Mouse (Mus musculus) E14TG2a.4 (cell line): ENCODE results near the gene Iqch.

Experiments
- H3K27me3 ChIP-seq: 2 replicates; pipeline ENCODE4 v1.6.1; 2014; ENCODE audit warnings: low read length, control low read depth; ENCODE audit not compliant: insufficient read depth
- H3K36me3 ChIP-seq: 2 replicates; pipeline ENCODE4 v1.6.1; 2014; ENCODE audit warnings: low read length, control low read depth; ENCODE audit not compliant: insufficient read depth
- H3K4me1 ChIP-seq: replicated peaks from 2 replicates; pipeline ENCODE4 v1.6.1; 2014; ENCODE audit warnings: low read depth, low read length, control low read depth
- H3K4me3 ChIP-seq: replicated peaks from 2 replicates; pipeline ENCODE4 v1.5.1; 2014; ENCODE audit warnings: mild to moderate bottlenecking, low read length
- H3K9me3 ChIP-seq: 2 replicates; pipeline ENCODE4 v1.6.1; 2014; ENCODE audit warnings: low read length, control low read depth
- CTCF ChIP-seq: conservative IDR thresholded peaks from 2 replicates; pipeline ENCODE4 v1.5.1; 2014; ENCODE audit warnings: low read length
- NANOG ChIP-seq: IDR thresholded peaks from 2 replicates; pipeline ENCODE4 v1.6.1; 2014; ENCODE audit warnings: borderline replicate concordance, low read length, mixed read lengths
- POU5F1 ChIP-seq: IDR thresholded peaks from 2 replicates; pipeline ENCODE4 v1.6.1; 2014; ENCODE audit warnings: low read length, borderline replicate concordance

The Iqch gene

GRCm38 (mm10) chr9:63512851-63513250 is 89.4 kb downstream of the Iqch start:
- H3K27me3 ChIP-seq: no peaks in the 10 kb centered on the region
- no peaks in the 10 kb centered on the region for H3K36me3 ChIP-seq
- peaks cover 10% of the 10 kb centered on the region for H3K4me1 ChIP-seq
- H3K4me3 ChIP-seq: no peak overlapping the region
- TF ChIP-seq NANOG (no peak), CTCF (no peak), POU5F1 (no peak)
- H3K9me3 ChIP-seq: no peaks in the 10 kb centered on the region

GRCm38 (mm10) chr9:63511034-63511433 is 91.3 kb downstream of the Iqch start:
- H3K36me3 ChIP-seq: no peaks in the 10 kb centered on the region
- no peak for TF ChIP-seq NANOG
- no peak for TF ChIP-seq CTCF
- no peaks in the 10 kb centered on the region for H3K9me3 ChIP-seq
- H3K27me3 ChIP-seq: 0 out of 2 replicates have a peak, but pooled peaks cover 5% of the 10 kb centered on the region
- peaks cover 10% of the 10 kb centered on the region for H3K4me1 ChIP-seq
- no peak overlapping the region for H3K4me3 ChIP-seq

DNA sequence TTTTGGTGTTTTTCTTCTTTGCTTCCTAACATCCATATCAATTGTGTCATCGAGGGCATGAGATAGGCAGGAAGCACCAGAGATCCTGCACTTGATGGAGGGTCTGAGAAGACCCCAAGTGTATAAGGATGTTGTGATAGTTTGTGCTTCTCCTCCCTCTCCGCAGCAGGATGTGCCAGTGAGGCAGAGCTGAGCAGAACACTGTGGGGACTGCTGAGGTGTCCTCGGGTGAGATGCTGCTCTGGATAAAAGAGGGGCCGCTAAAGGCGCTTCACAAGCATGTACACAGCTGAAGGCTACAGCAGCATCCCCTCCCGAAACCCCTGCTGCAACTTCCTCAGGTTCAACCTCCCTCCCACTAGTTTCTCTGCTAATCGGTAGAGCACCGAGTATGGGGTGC is 95.2 kb downstream of the Iqch start:
- Histone ChIP-seq H3K4me3 (no peak overlapping the region), H3K27me3 (0 out of 2 replicates have a peak, but pooled peaks cover 5% of the 10 kb centered on the region), H3K9me3 (no peaks in the 10 kb centered on the region), H3K36me3 (no peaks in the 10 kb centered on the region), H3K4me1 (peaks cover 10% of the 10 kb centered on the region)
- TF ChIP-seq NANOG (no peak), POU5F1 (no peak), CTCF (no peak)

DNA sequence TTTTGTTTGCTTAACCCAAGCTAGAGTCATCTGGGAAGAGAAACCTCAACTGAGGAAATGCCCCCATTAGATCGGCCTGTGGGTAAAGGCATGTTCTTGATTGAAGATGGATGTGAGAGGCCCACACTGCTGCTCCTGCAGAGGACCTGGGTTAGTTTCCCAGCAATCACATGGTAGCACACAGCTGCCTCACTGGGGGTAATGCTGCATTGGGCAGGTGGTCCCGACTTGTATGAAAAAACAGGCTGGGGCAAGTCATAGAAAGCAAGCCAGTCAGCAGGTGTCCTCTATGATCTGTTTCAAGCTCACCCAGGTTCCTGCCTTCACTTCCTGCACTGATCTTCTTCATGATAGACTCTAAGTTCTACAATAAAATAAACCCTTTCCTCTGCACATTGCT is 98.4 kb downstream of the Iqch start:
- no peak for TF ChIP-seq POU5F1
- TF ChIP-seq NANOG: no peak
- no peak for TF ChIP-seq CTCF
- H3K27me3 ChIP-seq: 0 out of 2 replicates have a peak, but pooled peaks cover 5% of the 10 kb centered on the region
- no peaks in the 10 kb centered on the region for H3K9me3 ChIP-seq

GRCm38 (mm10) chr9:63501516-63501915 is 100.8 kb downstream of the Iqch start:
- no peak overlapping the region for H3K4me3 ChIP-seq
- no peaks in the 10 kb centered on the region for H3K9me3 ChIP-seq
- no peaks in the 10 kb centered on the region for H3K36me3 ChIP-seq
- no peaks in the 10 kb centered on the region for H3K4me1 ChIP-seq
- TF ChIP-seq CTCF: no peak
- no peak for TF ChIP-seq POU5F1
- TF ChIP-seq NANOG: no peak
- H3K27me3 ChIP-seq: no peaks in the 10 kb centered on the region

More for the DNA sequence above, 98.4 kb downstream of the Iqch start:
- Histone ChIP-seq H3K36me3 (no peaks in the 10 kb centered on the region), H3K4me3 (no peak overlapping the region), H3K4me1 (peaks cover under 1% of the 10 kb centered on the region)

DNA sequence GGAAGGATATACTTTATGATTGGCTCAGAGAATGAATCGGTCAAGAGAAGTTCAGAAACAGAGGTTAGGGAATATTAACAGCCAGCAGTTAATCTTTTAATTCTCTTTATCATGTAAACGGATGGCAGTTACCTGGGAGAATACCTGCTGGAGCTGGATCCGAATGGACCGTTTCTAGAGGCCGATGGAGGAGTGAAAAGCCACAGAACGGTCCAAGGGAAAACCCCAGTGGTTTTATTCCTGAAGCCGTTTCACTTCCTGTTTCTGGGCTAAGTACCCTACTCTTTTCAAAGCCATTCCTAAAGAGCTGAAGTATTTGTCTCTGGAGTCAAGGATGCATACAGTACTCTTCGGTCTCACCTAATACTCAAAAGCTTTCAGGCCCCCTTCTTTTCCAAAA is 102.4 kb downstream of the Iqch start:
- Histone ChIP-seq H3K4me1 (no peaks in the 10 kb centered on the region), H3K36me3 (no peaks in the 10 kb centered on the region), H3K9me3 (no peaks in the 10 kb centered on the region), H3K4me3 (no peak overlapping the region), H3K27me3 (no peaks in the 10 kb centered on the region)
- no peak for TF ChIP-seq NANOG
- TF ChIP-seq CTCF: no peak
- TF ChIP-seq POU5F1: no peak

DNA sequence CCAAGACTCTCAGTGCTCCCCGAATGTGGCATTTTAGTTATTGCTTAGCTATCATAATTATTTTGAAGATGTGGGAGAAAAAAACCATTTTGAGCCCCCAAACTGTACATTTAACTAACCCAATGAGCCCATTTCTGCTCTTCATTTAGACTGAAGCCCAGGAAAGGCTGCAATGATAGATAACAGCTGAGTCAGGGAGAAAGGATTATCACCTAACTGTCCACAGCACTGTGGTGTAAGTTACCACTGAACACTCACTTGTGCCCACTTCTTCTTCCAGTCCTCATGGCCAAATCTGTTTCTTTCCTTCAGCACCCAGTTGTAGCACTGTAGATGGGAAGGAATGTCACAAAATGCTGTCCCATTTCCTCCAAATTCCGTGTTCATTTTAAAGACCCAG is 106.5 kb downstream of the Iqch start:
- Histone ChIP-seq H3K36me3 (no peaks in the 10 kb centered on the region), H3K27me3 (no peaks in the 10 kb centered on the region), H3K4me3 (no peak overlapping the region), H3K4me1 (no peaks in the 10 kb centered on the region), H3K9me3 (no peaks in the 10 kb centered on the region)
- TF ChIP-seq NANOG (no peak), POU5F1 (no peak), CTCF (no peak)

DNA sequence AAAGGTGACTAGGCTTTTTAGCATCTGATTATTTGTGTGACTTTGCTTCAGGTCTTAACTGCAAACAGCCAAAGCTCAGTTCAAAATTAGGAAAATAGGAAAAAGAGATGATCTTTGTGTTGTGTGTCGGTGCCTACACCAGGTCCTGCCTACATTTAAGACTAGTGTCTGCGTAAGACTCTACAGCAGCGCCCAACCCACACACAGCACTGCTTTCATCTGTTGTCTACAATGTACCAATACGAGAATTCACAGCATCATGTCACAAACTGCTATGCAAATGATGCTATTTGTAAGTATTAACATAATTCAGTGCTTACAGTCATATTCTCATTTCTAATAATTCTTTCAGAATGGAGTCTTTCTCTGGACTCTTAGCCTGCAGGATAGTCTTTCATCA is 108.5 kb downstream of the Iqch start:
- H3K27me3 ChIP-seq: no peaks in the 10 kb centered on the region

GRCm38 (mm10) chr9:63492291-63492690 is 110.0 kb downstream of the Iqch start:
- H3K36me3 ChIP-seq: no peaks in the 10 kb centered on the region
- no peaks in the 10 kb centered on the region for H3K9me3 ChIP-seq
- no peaks in the 10 kb centered on the region for H3K27me3 ChIP-seq
- H3K4me1 ChIP-seq: no peaks in the 10 kb centered on the region
- TF ChIP-seq NANOG (no peak), POU5F1 (no peak), CTCF (no peak)
- no peak overlapping the region for H3K4me3 ChIP-seq

More for the DNA sequence above, 108.5 kb downstream of the Iqch start:
- Histone ChIP-seq H3K4me1 (no peaks in the 10 kb centered on the region), H3K9me3 (no peaks in the 10 kb centered on the region), H3K36me3 (no peaks in the 10 kb centered on the region), H3K4me3 (no peak overlapping the region)
- TF ChIP-seq POU5F1 (no peak), NANOG (no peak), CTCF (no peak)
